Mouse (Mus musculus) inflammation-experienced regulatory T-cells, adult 6 months (primary cell): ENCODE measurements around the gene Hells. TPM values are rescaled to one million over a fixed set of nuclear protein-coding genes. Genes with fewer than 3 reads are reported as not detected.
A peak's percentile ranks its signal among the peaks of the same experiment; 100 is the strongest.

ENCODE experiments used
- ATAC-seq: one replicate; pipeline ENCODE4 v1.8.0; 2017
- polyA plus RNA-seq, 3 experiments: library from polyadenylated mRNA; unstranded; fragments of 100-300 nt; shearing (Covaris generic); gene quantifications; one replicate each; pipeline ENCODE4 v1.2.1; 2017

The Hells gene
- 10 to 100 TPM; 15.6 to 92.7 (median 18.5) TPM for polyA plus RNA-seq

DNA sequence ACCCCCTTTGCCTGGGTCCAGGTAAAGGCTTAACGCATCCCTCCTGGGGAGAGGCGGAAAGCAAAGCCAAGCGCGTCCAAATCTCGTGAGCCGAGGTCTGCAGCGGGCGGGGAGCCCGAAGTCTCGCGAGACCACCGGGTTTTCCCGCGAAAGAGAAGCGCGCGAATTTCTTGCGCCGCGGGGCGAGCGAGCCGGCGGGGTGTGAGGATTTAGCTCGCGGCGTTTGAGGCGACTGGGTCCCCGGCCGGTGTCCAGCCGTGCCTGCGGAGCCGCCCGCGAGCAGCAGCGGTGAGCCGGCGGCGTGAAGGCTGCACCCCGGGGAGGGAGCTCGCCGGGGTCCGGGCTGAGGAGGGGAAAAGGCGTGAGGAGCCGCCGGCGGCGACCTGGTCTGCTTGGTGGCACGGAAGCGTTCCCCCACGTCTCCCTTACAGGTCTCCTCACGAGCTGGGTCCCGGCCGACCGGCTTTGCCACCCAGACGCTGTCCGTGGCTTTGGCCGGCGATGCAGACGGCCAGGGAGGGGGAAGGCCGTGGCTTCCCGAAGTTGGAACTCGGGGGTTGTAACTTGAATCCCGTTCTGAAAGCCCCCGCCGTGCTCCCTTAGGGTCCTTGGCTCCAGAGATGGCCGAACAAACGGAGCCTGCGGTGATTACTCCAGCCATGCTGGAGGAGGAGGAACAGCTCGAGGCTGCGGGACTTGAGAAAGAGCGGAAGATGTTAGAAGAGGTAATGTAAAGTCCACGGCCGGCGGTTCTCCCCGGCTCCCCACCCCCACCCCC is at the start of gene Hells:
TSS of gene Hells (plus strand) at position 128 of the 778 bp plus-strand sequence.
- peak; percentile 96 for ATAC-seq

- ATAC-seq: no peak
Observed at GRCm38 (mm10) chr19:38901146-38902135, 29.3 kb upstream of the Hells start.

DNA sequence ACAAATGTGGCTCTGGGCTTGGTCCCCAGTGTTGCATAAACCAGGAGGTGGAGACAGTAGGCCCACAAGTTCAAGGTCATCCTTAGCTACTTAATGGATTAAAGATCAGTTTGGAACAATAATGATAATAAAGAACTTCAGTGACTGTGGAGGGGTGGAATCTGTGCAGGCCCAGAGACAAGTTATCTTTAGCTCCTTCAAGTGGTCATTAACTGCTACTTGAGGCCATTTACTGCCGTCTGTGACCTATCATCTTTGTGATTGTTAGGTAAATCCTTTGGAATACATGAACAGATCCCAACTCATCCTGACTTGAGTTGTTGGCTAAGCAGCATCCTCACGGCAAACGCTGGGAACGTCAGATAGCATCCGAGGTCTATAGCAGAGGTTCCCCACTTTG is 28.2 kb upstream of the Hells start:
- ATAC-seq: no peak

DNA sequence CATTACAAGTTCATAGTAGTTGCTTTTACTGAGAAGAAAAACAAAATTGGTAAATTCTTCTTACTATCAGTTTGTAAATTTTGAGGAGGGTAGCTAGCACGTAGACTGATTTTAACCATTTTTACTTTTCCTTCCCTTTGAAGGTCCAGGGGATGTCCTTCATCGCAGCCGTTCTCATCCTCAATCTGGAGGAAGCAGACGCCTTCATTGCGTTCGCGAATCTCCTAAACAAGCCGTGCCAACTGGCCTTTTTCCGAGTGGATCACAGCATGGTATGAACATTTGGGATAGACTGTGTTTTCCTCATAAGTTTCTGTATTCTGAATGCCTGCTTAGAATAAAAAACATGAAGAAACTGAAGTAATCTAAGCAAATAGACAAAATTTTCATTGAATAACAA is 16.9 kb upstream of the Hells start:
- ATAC-seq: no peak

DNA sequence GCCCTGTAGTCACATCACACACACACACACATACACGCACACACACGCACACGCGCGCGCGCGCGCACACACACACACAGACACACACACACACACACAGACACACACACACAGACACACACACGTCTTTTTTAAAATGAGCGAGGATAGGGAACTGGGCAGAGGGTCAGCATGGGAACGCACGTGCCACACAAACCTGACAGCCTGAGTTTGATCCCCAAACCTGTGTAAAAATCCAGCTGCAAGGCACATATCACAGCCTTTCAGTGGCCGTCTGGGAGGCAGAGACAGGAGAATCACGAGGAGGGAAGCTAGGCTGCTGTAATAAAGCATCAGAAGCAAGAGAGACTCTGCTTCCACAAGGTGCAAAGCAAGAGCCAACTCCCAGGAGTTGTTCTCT is 15.8 kb upstream of the Hells start:
- no peak for ATAC-seq

GRCm38 (mm10) chr19:38915677-38916076 is 15.0 kb upstream of the Hells start:
- peak; percentile 50 for ATAC-seq

DNA sequence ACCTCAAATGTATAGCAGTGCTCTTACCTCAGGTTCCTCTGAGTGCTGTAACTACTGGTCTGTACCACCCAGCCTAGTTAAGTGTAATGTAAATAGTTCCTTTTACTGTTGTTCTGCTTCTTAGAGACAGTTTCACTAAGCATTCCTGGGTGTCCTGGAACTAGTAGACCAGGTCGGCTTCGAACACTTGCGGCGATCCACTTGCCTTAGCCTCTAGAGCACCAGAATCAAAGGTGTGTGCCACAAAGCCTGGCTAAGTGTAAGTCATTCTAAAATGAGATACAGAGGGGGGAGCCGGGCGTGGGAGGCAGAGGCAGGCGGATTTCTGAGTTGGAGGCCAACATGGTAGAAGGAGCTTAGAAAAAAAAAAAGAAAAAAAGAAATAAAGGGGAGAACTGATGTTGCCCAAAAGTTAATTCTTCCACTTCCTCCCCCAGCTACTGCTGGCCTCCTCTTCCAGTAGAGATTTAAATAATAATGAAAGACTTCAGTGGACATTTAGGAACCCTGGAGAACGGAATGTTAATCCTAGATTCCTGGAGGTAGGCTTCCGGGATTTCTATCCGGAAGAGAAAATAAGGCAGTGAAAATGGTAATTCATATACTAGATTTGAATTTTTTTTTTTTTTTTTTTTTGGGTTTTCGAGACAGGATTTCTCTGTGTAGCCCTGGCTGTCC is 2.1 kb upstream of the Hells start:
- no peak for ATAC-seq

DNA sequence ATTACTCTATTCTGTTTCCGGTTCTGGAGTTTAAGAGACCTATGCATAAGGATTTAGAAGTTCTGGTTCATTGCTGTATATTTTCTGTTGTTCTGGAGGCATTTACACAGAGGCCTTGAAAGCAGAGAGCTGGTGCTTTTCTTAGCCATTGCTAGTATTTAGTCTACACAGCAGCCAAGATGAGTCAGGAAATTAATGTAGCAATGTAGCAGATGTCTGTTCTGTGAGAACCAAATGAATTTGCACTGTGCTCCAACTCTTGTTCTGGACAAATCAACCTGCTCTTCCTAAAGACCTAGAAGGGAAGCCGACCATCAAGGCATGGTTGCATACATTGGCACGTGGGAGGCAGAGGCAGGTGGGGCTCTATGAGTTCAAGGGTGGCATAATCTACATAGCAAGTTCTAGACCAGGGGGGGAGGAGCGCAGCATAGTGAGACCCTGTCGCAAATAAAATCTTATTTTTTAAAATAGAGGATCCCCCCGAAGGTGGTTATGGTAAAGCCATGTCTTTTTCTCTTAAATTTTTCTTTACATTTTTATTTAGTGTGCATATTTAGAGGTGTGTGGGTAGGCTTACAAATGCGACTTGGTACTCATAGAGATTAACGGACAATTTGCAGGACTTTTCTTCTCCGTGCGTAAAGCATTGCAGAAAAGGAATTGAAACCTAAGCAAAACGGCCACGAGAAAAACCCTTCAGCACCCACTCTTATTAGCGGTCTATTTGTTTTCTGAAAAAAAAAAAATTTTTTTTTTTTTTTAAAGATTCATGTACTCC is 1.1 kb upstream of the Hells start:
- ATAC-seq: no peak

DNA sequence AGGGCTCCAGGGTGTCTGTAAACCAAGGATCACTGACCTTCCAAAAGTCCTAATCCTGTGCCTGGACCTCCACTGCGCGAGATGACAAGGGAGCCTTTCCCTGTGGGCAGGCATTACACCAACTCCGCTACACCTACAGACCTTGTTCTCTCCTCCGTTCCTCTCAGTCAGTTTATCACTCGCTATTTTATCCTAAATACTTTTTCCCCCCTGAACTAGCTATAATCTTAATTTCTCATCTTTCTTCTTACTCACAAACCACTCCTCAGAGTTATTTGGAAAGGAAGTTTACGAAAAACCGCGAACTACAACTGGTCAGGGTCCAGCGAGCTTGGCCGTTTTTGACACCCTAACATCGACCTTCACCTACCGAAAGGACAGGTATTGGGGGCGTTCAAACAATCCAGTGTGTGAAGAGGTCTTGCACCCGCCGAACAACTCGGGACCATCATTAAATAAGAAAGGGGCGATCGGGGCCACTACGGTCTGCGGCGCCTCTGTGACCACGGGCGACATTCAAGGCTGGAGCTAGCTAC is 395 bp upstream of the Hells start:
- ATAC-seq: no peak

GRCm38 (mm10) chr19:38931566-38931890 is 813 bp downstream of the Hells start:
- no peak for ATAC-seq

GRCm38 (mm10) chr19:38944590-38945307 is 14.0 kb downstream of the Hells start:
- ATAC-seq: peak; percentile 60

DNA sequence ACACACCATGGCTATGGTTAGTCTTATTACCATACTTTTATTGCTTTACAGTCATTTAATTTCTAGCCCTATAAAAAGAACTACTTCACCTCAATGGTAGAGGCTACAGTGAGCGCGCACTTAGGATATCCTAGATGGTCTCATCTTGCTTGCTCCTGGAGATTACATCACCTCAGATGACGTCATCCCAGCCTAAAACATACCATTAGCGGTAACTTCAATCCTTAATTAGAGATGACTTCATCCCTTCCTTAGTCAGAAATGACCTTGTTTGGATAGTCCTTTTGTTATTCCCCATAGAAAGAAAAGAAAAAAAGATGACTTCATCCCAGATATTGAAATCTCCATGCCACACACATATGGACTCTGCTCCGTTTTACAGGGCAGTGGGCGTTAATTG is 40.0 kb downstream of the Hells start:
- no peak for ATAC-seq

GRCm38 (mm10) chr19:38972581-38972980 is 41.9 kb downstream of the Hells start:
- ATAC-seq: no peak

DNA sequence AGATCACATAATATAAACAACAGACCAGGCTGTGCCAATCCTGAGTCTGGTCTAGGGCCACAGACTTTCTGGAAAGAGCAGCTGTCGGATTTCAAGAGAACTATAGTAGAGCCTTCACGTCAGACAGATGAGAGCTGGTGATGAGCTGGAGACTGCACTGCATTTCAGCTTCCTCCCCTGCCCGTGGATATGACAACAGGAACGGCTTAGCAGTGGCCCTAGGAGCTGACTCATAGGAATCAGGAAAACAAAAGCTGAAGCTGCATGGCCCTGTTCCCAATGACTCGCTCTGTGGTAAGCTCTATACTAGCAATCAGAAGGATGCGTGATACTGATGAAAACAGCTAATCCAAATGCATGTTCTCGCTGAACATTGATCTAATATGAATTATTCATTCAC is 43.0 kb downstream of the Hells start:
- no peak for ATAC-seq

- no peak for ATAC-seq
Observed at GRCm38 (mm10) chr19:38976269-38976668, 45.6 kb downstream of the Hells start.

DNA sequence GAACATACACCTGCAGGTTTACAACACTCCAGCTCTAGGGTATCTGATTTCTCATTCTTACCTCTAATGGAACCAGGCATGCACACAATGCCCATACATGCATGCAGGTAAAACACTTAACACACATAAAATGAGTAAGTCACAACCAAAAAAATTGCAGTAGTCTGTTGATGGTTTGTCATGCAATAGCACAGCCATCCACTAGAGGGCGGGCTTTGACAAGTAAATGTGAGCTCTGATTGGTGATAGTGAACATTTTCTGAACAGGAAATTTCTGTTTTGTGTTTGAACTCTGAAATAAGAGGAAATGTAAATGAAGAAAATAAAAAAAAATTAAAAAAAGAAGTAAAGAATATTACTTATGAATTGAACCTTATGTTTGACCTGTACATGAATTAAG is 51.3 kb downstream of the Hells start:
- ATAC-seq: peak; percentile 41

DNA sequence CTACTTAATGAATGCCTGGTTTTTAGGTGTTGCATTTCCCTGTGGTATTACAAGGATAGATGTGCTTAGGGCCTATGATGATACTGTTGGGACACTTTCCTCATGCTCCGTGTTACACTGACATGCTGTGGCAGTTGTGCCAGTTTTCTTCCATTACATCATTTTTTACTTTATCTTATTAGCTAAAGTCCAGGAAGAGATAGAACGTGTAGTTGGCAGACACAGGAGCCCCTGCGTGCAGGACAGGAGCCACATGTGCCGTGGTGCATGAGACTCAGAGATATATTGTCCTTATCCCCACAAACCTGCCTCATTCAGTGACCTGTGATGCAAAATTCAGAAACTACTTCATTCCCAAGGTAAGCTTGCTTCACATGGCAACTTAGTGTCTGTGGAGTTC is 67.5 kb downstream of the Hells start:
- ATAC-seq: no peak

GRCm38 (mm10) chr19:38998676-38999075 is 68.0 kb downstream of the Hells start:
- ATAC-seq: no peak

DNA sequence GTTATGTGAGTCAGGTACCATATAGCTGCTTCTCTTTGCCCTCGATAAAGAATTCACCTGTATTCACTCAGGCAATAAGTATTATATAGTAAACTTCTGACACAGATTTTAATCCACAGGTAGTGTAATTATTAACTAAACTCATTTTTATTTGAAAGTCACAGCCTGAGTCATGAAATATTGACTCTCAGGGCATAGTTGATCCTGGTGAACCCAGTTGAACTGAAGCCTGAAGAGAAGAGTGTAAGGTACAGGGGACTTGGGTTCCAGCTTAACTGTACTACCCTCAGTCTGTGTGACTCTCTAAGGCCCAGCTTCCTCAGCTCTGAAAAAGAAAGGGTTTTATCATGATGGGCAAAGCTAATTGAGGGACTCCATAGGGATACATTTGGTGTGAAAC is 74.4 kb downstream of the Hells start:
- no peak for ATAC-seq

DNA sequence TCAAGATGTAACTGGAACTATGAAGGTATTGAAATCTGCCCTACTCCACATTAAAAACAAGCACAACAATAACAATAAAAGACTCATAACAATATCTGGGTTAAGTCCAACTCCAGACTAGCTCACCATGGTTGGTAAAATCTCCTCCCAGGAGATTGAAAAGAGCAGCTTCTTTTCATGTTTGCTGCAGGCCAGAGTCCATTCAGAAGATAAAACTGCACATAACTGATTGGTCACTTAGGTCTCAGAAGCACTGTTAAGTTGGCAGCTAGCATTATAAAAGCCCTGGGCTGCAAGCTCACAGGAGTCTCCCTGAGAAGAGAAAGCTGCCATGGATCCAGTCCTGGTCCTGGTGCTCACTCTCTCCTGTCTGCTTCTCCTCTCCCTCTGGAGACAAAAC is 76.0 kb downstream of the Hells start, which contains the start of gene Cyp2c55:
TSS of gene Cyp2c55 (plus strand) at position 305 of the 400 bp plus-strand sequence.
- no peak for ATAC-seq
